Mouse (Mus musculus): ENCODE data around the gene Gm15023.
"Not testable (repeated sequence)": the region's sequence is repeated elsewhere in the genome, so short reads cannot be mapped to it uniquely, and the experiment has no call there.

DNA sequence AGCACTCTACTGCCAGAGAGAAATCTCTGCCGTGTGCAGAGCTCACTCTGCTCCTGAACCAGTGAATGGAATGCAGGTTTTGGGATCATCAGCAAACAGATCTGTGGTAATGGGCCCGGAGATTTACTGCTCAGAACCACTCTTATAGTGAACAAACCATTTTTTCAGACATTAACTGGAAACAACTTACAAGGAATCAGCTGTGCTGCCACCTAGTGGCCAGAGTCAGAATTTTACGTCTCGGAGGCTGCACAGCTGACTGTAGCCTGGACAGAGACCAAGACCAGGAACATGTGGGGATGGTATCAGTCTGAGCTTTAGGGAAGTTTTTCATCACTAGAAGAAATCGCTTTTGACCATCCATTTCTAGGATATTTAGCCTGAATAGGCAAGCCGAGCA, 12.5 kb upstream of the Gm15023 start:
- TF ChIP-seq CTCF (IDR thresholded peaks at IDR 0.05; ENCODE audit: control insufficient read depth, insufficient read depth, insufficient read length); FOSL1 (IDR thresholded peaks at IDR 0.05; ENCODE audit: insufficient read depth, low read length, poor library complexity, severe bottlenecking); MYOD1 (IDR thresholded peaks at IDR 0.05; ENCODE audit: control insufficient read depth, insufficient read length, low read depth); MYOG (IDR thresholded peaks at IDR 0.05; ENCODE audit: control insufficient read depth, extremely low read depth, insufficient read length): not testable (repeated sequence)
